Mouse (Mus musculus): ENCODE results near the gene Mapk1. TPM values are rescaled to one million over a fixed set of nuclear protein-coding genes. Genes with fewer than 3 reads are reported as not detected.

Gene Mapk1
- polyA plus RNA-seq, 1 experiment, result 48.7 TPM

DNA sequence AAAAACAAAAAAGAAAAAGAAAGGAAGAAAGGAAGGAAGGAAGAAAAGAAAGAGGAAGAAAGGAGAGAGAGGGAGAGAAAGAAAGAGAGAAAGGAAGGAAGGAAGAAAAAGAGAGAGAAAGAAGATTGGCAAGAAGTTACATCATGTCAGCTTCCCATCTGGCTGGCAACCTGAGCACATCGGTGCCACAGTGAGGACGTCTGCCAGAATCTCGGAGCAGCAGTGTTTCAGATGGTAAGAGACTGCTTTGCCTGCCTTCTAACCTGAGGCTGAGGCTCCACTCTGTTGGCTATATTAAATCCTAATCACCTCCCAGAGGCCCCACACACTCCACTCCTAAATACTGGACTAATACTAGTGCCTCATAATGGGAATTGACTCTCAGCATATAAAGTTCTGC is 70.7 kb downstream of the Mapk1 start:
- Histone ChIP-seq H3K27me3 (ENCODE audit: control insufficient read depth, insufficient read depth, low read length) (no peaks in the 10 kb centered on the region), H3K27ac (ENCODE audit: insufficient read depth, low read length) (no peak overlapping the region), H3K4me3 (ENCODE audit: extremely low read depth, insufficient read depth, insufficient read length) (no peak overlapping the region), H3K4me1 (ENCODE audit: control insufficient read depth, insufficient read depth, insufficient read length) (no peaks in the 10 kb centered on the region), H3K36me3 (ENCODE audit: control insufficient read depth, insufficient read depth, low read length) (peaks cover 2% of the 10 kb centered on the region; the same call in 1 of the 2 replicates)
- TF ChIP-seq CTCF (IDR thresholded peaks at IDR 0.05; ENCODE audit: extremely low read depth, insufficient read depth, insufficient read length, insufficient replicate concordance) (no peak), POLR2A (IDR thresholded peaks at IDR 0.05; ENCODE audit: low read depth, low read length) (no peak)
- DNase-seq (ENCODE audit: low read depth in 1 of 2, low spot score in 2 of 2), result no peak
- 77% methylated on average over 3 of the region's 3 CpGs for WGBS

DNA sequence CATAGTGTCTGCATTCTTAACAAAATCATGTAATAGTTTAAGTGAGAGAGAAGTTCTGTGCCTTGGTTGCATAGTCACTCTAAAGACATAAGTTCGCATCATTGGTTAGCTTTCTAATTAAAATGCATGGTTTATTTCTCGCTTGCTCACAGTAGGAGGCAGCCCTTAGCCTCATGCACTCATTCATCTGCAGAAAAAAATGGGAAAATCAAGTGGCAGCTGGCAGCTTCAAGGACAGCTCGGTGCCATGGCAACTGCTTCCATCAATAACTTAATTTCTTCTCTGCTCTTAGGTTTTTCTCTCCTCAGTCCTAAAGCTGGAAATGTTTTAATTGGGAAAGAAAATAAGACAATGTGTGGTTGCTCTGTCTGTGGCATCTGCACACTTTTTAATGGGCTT is 72.4 kb downstream of the Mapk1 start:
- Histone ChIP-seq H3K4me3 (ENCODE audit: extremely low read depth, insufficient read depth, insufficient read length) (no peak overlapping the region), H3K4me1 (ENCODE audit: control insufficient read depth, insufficient read depth, insufficient read length) (no peaks in the 10 kb centered on the region), H3K36me3 (ENCODE audit: control insufficient read depth, insufficient read depth, low read length) (no peaks in the 10 kb centered on the region), H3K27ac (ENCODE audit: insufficient read depth, low read length) (no peak overlapping the region), H3K27me3 (ENCODE audit: control insufficient read depth, insufficient read depth, low read length) (no peaks in the 10 kb centered on the region)
- TF ChIP-seq CTCF (IDR thresholded peaks at IDR 0.05; ENCODE audit: extremely low read depth, insufficient read depth, insufficient read length, insufficient replicate concordance) (no peak), POLR2A (IDR thresholded peaks at IDR 0.05; ENCODE audit: low read depth, low read length) (no peak)
- WGBS, result 81% methylated on average over 3 of the region's 3 CpGs
- DNase-seq (ENCODE audit: low read depth in 1 of 2, low spot score in 2 of 2), result no peak

DNA sequence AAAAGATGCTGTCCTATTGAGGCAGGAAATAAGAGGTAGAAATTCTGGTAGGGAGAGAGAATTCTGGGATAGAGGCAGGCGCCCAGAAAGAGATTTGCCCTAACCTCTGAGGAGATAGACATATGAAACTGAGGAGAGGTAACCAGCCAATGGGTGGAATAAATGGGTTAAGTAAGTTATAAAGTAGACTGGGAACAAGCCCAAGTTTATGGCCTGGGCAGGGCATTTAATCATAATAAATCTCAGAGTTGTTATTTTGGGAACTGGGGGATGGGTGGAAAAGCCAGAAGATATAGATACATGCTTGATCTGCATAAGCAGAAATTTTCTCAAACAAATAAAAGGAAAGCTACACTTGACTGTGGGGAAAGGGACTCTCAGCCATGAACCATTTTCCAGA is 79.2 kb downstream of the Mapk1 start:
- no peak for TF ChIP-seq POLR2A (IDR thresholded peaks at IDR 0.05; ENCODE audit: low read depth, low read length)
- TF ChIP-seq CTCF (IDR thresholded peaks at IDR 0.05; ENCODE audit: extremely low read depth, insufficient read depth, insufficient read length, insufficient replicate concordance), result no peak
- H3K36me3 ChIP-seq (ENCODE audit: control insufficient read depth, insufficient read depth, low read length), result no peaks in the 10 kb centered on the region
- WGBS, result 77% methylated on average over 1 of the region's 1 CpGs
- H3K27me3 ChIP-seq (ENCODE audit: control insufficient read depth, insufficient read depth, low read length), result no peaks in the 10 kb centered on the region
- no peaks in the 10 kb centered on the region for H3K4me1 ChIP-seq (ENCODE audit: control insufficient read depth, insufficient read depth, insufficient read length)
- no peak for DNase-seq (ENCODE audit: low read depth in 1 of 2, low spot score in 2 of 2)
- no peak overlapping the region for H3K4me3 ChIP-seq (ENCODE audit: extremely low read depth, insufficient read depth, insufficient read length)
- no peak overlapping the region for H3K27ac ChIP-seq (ENCODE audit: insufficient read depth, low read length)

DNA sequence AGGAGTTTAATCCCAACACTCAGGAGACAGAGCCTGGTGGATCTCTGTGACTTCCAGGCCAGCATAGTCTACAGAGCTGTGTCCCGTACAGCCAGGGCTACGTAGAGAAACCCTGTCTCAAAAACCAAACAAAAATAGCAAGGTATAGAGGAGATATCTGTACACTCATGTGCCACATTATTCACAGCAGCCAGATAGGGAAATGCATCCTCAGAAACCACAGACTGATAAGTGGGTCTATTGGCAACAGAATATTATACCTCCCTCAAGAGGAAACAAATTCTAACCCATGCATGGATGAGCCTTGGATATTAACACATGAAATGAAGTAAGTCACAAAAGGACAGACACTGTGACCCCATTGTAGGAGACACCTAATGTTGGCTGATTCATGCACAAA is 84.4 kb downstream of the Mapk1 start:
- no peak overlapping the region for H3K27ac ChIP-seq (ENCODE audit: insufficient read depth, low read length)
- no peak for DNase-seq (ENCODE audit: low read depth in 1 of 2, low spot score in 2 of 2)

DNA sequence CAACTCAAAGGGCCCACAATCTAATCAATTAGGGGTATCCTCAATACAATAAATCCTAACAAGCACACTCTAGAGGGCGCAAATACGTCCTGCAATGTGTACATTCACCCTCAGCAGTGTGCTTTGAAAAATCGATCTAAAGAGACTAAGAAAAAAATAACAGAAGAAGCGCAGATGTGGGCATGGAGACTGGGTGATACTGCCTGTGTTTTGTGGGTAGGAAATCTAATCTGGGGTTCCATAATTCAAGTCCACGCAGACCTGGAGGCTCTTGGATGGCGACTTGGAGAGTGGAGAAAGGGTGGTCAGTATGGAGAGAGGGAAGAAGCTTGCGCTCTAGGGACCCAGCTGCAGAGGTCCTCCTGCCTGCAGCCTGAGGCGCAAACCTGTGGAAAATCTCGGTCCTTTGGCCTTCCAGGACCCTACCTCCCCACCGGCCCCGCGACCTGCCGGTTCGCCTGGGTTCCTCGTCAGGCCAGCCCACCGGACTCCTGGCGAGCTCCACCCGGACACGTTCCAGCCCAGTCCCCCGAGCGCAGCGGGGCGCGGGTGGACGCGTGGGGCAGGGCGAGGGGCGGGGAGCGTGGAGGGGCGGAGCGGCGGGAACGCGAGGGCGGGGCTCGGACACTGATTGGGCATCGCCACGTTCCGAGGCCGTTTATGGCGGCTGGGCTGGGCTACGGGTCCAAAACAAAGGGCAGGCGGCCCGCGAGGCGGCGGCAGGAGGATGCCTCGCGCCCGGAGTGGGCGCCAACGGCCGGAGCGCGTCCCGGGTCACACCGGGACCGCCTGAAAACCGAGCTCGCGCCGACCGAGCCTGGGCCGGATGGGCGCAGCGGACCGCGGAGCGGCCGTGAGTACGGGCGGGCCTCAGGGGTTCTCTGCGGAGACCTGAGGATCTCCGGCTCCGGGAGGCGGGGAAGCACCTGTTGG is 86.6 kb downstream of the Mapk1 start, which contains the start of gene Ypel1:
TSS of gene Ypel1 (plus strand) at position 186 of the 933 bp plus-strand sequence.
- peak; percentile 21 to 77 for DNase-seq (ENCODE audit: low read depth in 1 of 2, low spot score in 2 of 2)
- 0 out of 2 replicates have a peak, but pooled peaks cover 4% of the 10 kb centered on the region for H3K4me1 ChIP-seq (ENCODE audit: control insufficient read depth, insufficient read depth, insufficient read length)
- H3K27me3 ChIP-seq (ENCODE audit: control insufficient read depth, insufficient read depth, low read length), result no peaks in the 10 kb centered on the region
- no peaks in the 10 kb centered on the region for H3K36me3 ChIP-seq (ENCODE audit: control insufficient read depth, insufficient read depth, low read length)
- under 1% methylated on average over 73 of the region's 76 CpGs for WGBS
- peak within 1 kb of the TSS; percentile 72 for H3K4me3 ChIP-seq (ENCODE audit: extremely low read depth, insufficient read depth, insufficient read length)
- H3K27ac ChIP-seq (ENCODE audit: insufficient read depth, low read length), result 0 out of 2 replicates have a peak within 1 kb of the TSS, but pooled peaks have one; percentile 21
- TF ChIP-seq CTCF (IDR thresholded peaks at IDR 0.05; ENCODE audit: extremely low read depth, insufficient read depth, insufficient read length, insufficient replicate concordance) (no peak), POLR2A (IDR thresholded peaks at IDR 0.05; ENCODE audit: low read depth, low read length) (peak; percentile 20)

More for the DNA sequence above, 84.4 kb downstream of the Mapk1 start:
- no peaks in the 10 kb centered on the region for H3K36me3 ChIP-seq (ENCODE audit: control insufficient read depth, insufficient read depth, low read length)
- no peak for TF ChIP-seq CTCF (IDR thresholded peaks at IDR 0.05; ENCODE audit: extremely low read depth, insufficient read depth, insufficient read length, insufficient replicate concordance)
- no peak for TF ChIP-seq POLR2A (IDR thresholded peaks at IDR 0.05; ENCODE audit: low read depth, low read length)
- H3K4me1 ChIP-seq (ENCODE audit: control insufficient read depth, insufficient read depth, insufficient read length), result 0 out of 2 replicates have a peak, but pooled peaks cover 4% of the 10 kb centered on the region
- 86% methylated on average over 2 of the region's 2 CpGs for WGBS
- no peak overlapping the region for H3K4me3 ChIP-seq (ENCODE audit: extremely low read depth, insufficient read depth, insufficient read length)
- H3K27me3 ChIP-seq (ENCODE audit: control insufficient read depth, insufficient read depth, low read length), result no peaks in the 10 kb centered on the region

DNA sequence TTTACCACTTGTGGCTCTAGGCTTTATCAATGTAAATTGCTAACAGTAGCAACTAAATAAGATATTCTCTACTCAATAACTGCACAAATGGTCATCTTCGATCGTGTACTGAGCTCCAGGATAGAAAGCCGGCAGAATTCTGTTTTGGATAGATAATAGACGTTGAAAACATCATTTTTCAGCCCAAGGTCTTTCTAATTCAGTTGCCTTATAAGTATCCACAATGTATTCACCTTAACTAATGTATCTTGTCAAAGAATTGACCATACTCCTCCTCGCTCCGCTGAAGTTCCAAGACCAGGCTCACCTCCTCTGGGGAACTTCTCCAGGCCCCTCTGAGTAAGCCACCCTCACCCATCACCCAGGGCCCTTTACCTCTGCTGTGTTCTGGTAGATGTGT is 87.5 kb downstream of the Mapk1 start:
- TF ChIP-seq POLR2A (IDR thresholded peaks at IDR 0.05; ENCODE audit: low read depth, low read length) (no peak), CTCF (IDR thresholded peaks at IDR 0.05; ENCODE audit: extremely low read depth, insufficient read depth, insufficient read length, insufficient replicate concordance) (no peak)
- H3K4me3 ChIP-seq (ENCODE audit: extremely low read depth, insufficient read depth, insufficient read length), result no peak overlapping the region

More for the DNA sequence above, 87.5 kb downstream of the Mapk1 start:
- Histone ChIP-seq H3K27ac (ENCODE audit: insufficient read depth, low read length) (no peak overlapping the region), H3K27me3 (ENCODE audit: control insufficient read depth, insufficient read depth, low read length) (no peaks in the 10 kb centered on the region), H3K4me1 (ENCODE audit: control insufficient read depth, insufficient read depth, insufficient read length) (0 out of 2 replicates have a peak, but pooled peaks cover 4% of the 10 kb centered on the region), H3K36me3 (ENCODE audit: control insufficient read depth, insufficient read depth, low read length) (no peaks in the 10 kb centered on the region)
- no peak for DNase-seq (ENCODE audit: low read depth in 1 of 2, low spot score in 2 of 2)
- 53% methylated on average over 6 of the region's 6 CpGs for WGBS

Measured in spleen, adult 2 months (tissue).